Mouse (Mus musculus) adipocyte (in vitro differentiated cells): ENCODE measurements around the gene Zmiz1.

Experiments used
- DNase-seq: peaks from one replicate; pipeline ENCODE4 v3.0.0-alpha.2; 2016; ENCODE audit warnings: low spot score

Zmiz1 gene

DNA sequence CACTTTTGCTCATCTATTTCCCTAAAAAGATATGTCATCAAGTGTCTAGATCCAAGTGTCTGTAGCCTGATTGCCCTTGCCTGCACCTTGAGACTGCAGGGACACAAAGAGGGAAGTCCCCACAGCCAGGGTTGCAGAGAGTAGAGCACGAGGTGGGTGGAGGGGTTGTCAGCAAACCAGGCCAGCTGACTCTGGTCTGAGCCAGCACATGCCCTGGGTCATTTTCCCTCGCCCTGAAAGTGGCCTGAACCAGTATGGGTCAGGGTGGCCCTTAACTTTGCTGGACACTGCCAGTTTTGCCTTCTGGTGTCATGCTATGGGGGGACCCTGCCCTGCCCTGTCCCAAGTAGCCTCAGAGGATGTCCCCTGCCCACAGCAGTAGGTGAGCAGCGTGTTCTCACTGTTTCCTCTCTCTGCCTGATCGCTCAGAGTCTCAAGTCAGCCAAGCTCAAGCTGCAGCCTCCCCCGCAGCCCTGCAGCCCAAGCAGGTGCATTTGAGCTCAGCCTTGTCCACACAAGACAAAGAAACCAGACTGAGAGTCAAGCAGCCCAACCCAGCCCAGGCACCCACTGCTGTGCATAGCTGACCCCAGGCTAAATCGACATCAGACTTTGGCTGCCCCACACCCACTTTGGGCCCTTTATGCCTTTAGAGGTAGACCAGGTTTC, 14.1 kb downstream of the Zmiz1 start:
- no peak for DNase-seq

DNA sequence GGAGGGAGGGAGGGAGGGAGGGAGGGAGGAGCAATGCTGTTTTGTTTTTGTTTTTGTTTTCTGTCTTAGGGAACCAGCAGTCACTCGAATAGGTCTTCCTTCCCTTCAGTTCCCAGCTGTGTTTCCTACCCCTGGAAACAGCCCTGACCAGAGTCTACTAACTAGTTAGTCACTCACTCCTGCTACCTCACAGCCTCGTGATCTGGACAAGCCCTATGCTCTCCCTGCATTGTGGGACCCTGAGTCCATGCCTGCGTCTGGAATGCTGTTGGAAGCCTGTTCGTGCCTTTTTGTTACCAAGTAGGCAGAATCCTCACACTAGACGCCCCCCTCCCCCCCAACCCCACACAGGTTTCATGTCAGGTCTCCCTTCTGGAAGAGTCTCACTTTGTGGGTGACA, 15.0 kb downstream of the Zmiz1 start:
- DNase-seq, result no peak

DNA sequence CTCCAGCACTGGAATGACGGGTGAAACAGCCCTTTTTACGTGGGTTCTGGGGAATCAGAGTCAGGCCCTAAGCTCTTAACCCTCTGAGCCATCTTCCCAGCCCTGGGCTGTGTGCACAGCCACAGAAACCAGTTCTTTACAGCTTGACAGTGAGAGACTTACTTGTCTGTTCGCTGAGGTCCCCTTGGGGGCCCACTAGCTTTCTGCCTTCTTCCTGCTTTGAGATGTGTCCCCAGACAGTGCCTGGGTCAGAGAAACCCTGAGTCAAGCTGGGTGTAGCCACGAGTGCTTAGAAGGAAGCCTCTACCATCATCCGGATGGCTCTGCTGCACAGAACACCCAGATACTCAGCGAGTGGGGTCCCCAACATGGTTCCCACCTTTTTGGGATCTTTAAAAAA, 15.7 kb downstream of the Zmiz1 start:
- no peak for DNase-seq

DNA sequence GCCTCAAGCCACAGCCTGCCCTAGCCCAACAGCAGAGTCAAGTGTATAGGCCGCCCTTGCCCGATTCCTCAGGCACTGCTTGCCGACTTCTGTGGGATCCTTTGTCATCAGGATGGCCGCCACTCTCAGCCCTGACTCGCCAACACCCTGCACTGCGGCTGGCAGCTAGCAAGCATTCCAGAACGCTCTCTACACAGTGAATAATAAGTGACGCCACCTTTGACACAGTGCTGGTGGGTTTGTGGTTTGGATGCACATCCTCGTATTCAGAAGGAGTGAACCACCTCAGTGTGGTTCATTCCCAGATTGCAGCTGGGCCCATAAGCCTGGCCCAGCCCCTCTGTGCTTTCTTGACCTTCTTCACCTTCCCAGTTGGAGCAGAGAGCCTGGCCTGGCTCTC, 17.1 kb downstream of the Zmiz1 start:
- DNase-seq, result peak; percentile 59

DNA sequence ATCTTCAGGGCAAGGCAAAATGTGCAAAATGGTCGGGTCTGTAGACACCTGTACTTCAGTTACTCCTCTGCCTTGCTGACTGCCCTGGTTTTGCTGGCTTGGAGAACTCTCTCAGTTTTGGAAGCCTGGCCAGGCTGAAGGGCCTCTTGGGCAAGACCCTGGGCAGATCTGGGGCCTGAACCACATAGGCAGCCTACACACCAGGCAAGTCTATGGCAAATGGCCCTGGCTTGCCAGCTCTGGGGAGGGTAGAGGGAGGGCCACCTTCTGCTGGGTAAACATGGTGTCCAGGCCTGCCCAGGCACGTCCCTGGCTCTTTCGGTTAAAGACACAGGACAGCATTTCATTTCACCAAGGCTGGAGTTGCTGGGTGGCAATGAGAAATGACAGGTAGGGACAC, 17.5 kb downstream of the Zmiz1 start:
- DNase-seq, result peak; percentile 44

DNA sequence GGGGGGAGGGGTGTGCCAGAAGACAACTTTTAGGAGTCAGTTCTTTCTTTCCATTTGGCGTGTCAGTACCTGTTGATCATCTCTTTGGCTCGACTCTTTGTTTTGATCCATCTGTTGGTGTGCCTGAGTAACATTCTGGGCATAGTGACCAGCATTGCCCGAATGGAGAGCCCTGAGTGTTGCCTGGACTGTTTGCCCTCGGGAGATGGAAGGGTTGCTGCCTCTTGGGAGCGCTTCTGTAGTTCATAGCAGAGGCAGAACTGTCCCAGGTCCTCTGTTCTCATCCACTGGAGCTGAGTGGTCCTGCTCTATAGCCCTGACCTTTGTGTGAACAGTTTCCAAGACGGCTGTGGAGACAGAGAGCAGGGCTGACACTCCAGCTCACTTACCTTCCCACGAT, 18.3 kb downstream of the Zmiz1 start:
- no peak for DNase-seq

DNA sequence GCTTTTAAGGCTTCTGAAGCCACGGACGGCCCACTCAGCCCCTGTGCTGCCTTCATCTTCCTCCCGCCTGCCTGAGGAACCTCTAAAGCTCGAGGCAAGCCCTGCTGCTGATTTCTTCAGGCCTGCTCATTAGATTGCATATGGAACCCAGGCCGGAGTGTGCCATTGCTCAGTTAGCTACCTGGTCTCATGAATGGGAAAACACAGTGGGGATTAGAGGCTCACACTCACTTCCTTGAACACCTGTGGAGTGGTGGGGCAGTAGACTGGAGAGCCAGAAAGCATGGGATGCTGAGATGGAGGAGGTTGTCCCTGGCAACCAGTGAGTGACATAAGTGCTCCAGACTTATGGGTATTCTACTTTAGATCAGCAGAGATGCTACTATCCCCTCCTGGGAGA, 19.3 kb downstream of the Zmiz1 start:
- DNase-seq, result no peak

DNA sequence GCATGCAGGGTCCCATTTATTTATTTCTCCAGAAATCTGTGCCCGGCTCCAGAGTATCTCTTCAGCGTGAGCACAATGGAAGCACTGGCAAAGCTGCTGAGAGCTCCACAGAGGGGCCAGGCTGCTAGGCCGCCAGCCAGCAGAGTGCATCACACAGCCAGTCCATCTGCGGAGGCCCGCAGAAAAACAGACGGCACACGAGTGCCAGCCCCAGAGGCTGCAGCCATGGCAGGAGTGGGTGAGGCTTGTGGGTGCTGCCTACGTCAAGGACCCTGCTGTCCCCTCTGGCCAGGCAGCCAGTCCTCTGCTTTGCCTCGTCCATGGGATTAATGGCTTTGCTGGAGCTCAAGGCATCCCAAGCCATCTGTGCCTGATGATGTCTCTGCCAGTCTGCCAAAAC, 19.8 kb downstream of the Zmiz1 start:
- DNase-seq, result no peak

DNA sequence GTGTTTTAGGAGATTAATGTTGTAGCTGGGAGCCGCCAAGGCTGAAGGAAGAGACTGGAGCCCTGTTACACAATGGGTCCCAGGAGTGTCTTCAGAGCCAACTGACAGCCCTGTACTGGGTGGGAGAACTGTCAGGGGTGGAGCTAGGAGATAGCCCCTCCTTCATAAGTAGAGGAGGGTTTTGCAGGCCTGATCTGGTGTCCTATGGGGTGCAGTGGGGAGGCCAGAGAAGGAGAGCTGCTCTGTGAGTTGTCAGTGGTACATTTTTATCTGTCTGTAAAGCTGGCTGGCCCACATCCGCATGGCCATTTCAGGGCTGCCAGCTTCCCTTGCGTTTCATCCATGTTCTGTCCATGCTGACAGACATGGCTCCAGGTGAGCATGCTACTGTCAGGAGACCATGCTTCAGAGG, 20.9 kb downstream of the Zmiz1 start:
- peak; percentile 72 for DNase-seq

DNA sequence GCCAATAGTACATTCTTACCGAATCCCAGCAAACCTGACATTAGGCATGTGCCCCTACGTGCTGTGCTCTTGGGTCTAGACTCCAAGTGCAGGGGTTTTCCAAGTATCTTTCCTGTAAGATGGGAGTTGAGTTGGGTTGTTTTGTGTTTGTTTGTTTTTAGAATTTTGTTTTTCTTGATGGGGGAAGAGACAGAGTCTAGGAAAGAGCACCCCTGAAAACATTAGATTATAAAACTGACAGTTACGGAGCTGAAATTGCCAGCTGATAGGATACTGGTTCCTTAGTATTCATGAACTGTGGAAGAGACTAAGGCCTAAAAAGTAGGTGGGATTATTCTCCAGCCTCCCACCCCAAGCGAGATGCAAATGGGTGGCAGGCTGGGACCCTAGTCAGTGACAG, 21.5 kb downstream of the Zmiz1 start:
- DNase-seq, result no peak

DNA sequence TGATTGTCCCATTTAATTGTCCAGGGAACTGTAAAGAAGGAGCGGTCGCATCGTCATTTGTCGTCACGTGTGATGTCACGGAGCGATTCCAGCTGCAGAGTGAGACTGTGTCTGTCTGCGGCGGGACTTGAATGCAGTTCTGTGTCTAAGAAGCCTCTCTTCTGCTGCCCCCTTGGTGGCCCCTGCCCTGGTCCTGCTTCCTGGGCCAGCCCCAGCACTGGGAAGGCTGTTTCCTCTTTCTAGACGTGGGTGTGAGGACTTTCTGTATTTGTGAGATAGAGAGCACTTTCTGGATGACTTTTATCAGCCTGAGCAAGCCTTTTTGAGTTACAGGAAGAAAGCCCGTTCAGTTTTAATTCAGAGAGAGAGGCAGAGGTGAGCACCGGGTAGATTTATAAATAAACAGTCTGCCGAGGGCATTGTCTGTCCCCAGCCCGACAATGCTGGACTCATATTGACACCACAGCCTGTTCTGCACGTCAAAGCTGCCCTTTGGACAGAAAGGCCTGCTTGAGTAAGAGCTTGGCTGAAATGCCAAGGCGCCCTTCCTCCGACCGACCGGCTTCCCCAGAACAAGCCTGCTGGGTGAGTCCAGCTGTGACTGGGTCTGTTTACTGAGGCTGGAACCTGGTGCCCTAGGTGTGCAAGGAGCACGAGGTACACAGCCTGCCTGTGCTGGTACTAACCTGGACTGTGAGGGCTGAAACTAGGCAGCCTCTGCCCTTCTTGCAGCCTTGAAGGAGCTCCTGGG, 22.1 kb downstream of the Zmiz1 start:
- DNase-seq, result peak; percentile 88

DNA sequence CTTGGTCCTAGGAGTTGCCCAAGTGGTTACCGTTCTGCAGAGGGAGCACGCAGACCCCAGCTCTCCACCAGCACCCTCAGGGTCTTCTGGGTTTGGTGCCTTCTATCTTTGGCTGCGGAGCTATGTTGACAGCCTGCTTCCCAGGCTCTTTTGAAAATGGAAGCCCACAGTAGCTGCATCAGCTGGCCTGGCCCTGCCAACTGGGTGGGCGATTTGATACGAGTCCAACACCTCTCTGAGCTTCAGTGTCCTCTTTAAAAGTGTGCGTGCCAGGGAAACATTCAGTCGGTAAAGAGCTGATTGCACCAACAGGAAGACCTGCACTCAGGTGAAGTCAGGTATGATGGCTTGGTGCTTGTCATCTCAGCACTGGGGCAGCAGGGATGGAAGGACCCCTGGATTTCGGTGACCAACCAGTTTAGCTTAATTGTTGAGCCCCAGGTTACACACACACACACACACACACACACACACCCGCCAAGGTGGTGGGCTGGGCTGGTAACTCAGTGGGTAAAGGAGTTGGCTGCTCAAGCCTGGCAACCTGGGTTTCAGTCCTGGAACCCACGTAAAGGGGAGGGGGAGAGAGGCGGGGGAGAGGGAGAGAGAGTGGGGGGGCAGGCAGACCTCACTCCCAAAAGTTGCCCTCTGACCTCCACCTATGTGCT, 22.8 kb downstream of the Zmiz1 start:
- DNase-seq, result no peak

DNA sequence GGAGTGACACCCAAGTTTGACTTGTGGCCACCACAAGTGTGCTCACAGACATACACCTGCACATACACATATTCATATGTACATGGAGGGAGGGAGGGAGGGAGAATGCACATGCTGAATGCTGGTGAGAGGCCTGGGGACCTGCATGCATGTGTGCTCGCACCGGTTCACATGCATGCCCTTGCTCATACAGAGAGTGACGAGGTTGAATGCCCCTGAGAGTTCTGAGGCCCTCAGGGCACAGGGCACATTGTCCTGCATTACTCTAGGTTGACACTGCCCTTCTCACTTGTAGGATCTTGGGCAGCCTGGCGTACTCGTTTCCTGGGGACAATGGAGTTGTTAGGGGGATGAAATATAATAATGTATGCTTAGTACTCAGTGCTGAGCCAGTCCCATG, 23.4 kb downstream of the Zmiz1 start:
- DNase-seq, result no peak

DNA sequence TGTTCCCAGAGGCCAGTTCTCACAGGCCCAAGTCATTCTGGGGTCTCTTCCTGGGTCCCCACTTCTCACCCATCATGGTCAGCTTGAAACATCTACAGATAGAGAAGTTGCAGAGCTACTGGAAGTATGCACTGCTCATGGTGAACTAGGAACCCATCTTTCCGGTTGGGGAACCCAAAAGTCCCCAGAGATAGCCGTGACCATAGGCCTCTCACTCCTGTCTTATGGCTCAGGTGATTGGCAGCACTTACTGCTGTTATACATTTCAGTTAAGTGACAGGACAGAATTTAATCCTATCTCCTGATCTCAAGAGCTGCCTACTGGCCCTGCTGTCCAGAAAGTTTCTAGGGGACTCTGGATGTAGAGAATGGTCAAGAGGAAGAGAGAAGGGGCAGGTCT, 24.3 kb downstream of the Zmiz1 start:
- DNase-seq, result no peak

DNA sequence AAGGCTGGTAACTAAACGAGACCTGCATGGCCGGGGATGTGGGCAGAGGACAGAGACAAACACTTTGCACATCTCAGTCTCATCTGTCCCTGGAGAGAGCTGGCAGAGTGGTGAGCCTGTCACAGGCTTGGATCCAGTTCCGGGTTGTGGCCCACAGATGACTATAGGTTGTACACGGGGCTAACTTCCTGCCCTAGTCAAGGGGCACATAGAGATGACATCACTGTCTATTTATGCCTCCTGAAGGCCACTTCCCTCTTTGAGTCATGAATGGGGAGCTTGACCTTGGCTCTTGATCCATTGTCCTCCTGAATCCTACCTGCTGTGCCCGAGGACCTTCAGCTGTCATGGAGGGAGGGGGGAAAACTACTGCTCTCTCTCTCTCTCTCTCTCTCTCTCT, 25.1 kb downstream of the Zmiz1 start:
- no peak for DNase-seq

DNA sequence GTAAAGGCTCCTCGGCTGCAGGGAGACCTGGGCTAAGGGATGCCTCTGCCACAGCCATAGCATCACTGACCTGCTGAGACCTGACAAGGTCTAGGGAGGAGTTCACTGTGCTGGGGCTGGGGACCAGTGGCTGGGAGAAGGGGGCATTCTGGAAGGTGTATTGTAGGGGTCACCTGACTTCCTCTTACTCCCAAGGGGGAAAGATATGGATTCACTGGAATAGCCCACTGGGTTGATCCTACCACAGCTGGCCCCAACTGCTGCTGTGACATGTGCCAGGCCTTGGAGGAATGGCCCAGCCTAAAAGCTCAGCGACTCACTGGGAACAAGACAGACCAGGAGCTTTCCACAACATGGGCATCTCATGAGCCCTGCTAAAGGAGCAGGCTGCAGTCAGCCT, 27.2 kb downstream of the Zmiz1 start:
- DNase-seq, result no peak

DNA sequence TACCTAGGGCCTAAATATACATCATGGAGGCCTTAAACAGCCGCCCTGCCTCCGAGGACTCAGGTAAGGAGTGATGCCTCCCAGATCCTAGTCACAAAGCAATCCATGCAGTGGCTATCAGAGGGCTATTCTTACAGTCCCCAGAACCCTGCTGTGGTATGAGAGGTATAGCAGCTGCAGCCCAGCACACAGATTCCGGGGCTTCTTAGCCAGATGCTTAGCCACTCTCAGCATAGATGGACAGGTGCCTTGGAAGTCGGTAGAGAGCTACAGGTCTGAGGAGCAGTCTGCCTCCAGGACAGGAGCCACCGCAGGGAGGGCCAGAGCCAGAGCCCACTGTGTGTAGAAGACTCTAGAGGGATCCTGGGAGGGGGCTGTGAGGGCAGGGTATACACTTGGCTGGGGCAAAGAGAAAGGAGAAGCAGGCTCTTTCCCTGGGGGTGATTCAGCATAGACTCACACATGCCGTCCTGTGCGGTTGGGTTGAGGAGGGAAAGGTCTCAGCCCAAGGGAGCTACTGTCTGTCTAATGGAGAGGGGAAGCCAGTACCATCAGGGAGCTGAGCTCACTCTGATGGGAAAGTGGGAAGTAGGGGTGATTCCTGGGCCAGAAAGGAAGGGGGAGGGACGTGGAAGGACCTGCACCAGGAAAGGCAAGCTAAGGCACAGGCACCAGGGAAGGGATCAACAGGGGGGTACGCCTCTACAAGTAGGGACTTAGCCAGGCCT, 27.9 kb downstream of the Zmiz1 start:
- DNase-seq, result no peak

DNA sequence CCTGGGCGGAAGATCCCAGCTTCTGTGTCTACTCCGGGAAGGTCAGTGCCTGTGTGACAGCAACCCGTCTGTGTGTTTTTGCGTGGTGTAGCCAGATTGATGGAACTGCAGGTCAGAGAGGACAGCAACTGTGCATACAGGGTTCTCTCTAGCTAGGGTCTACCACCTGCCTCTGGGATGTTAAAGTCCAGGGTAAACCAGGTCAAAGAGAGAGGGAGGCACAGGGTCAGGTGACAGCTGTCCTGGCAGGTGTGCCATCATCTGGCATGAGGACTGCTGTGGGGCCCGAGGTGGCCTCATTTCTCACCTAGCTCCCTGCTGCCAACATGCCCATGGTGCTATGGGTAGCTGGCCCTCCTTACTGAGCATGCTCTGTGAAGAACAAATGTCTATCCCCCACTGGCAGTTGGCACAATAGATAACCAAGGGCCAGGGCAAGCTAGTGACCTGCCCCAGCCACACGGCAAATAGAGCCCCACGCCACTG, 28.5 kb downstream of the Zmiz1 start:
- no peak for DNase-seq

DNA sequence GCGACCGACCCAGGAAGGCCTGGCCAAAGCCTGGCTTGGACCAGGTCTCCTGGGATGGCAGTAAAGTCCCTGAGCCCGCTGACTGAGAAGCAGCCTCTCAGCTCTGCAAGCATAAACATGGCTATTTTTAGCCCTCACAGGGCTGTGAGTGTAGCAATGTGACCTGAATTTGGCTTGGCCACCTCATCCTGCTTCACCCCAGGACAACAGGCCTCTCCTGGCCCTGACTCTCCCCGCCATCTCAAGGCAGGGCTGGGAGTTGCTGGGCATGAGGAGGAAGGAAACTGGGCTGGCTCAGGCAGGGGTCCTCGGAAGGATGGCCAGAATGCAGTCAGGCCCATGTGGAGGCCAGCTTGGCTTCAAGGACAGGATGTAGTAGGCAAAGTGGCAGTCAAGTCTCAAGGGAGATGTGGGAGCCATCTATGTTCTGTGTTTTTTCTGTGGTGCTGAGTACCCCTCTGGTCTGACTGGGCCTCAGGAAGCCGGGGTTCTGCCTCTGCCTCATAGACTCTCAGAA, 29.2 kb downstream of the Zmiz1 start:
- DNase-seq, result peak; percentile 85

DNA sequence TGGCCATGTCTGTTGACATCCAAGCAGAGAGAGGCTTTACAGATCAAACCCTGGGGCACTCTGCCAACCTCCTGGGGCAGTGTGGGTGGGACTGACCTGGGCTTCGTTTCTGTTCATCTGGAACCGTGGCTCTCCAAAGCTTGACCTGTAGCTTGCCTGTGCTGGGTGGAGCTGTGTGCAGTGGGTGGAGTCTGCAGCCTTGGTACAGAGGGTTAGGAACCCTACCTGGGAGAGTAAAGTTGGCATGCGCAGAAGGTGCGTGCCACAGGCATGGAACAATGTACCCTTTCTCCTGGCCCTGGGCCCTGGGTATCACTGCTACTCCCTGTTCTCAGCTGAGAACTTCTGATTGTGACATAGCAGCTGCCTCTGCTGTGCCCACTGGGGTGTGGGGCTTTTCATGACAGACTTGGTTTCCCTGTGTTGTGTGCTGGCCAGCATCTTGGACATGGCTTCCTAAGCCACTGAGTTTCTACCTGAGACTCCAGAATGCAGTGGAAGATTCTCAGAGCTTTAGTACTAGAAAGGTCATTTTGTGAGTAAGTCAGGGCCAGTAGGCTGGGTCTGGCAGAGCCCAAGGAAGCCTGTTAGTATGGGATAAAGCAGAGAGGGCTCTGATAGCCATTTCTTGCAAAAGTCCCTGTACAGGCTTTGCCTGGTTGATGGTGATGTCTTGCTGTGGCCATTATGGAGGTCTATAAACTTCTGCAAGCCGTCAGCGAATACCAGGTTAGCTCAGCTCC, 30.5 kb downstream of the Zmiz1 start:
- peak; percentile 47 for DNase-seq

DNA sequence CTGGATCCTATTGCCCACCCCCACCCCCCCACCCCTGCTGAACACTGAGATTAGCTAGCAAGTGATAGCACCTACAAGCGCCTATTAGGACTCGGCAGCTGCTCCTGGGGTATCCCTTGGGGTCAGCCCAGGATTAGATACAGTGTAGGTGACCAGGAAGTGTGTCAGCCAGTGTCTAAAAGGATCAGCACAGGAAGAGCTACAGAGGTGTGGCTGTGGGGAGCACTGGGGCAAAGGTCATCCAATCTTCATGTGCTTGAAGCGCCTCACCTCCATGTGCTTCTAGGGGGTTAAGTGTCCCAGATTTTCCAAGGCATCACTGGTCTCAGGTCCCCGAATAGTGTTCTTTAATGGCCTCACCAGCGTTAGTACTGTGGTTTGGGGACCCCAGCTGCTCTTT, 33.0 kb downstream of the Zmiz1 start:
- no peak for DNase-seq
